Mouse (Mus musculus): Measurements from ENCODE around the gene Sp2.

DNA sequence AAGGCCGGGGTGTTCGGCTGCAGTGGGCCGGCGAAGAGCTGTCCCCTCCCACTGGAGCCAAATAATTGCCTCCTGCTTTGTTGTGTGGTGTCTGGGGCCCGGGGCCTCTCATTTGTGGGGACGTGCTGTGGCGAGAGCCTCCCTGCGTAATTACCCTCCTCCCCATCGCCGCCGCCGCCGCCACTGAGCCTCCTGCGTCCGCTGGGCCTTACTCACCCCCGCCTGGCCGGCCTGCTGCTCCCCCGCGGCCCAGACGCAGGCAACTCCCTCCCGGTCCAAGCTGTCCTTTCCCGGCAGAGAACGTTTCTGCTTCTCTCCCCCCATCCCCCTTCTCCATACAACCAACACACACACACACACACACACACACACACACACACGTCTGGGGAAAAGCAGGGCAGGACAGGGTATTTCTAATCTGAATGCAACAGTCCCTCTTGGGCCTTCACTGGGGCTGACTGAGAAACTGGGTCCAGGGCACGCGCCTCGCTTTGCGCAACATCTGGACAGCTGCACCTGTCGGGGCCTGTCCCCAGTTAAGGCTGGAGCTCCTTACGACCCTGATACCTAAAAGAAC, 14.7 kb upstream of the Sp2 start:
- TF ChIP-seq CTCF (IDR thresholded peaks at IDR 0.05; ENCODE audit: low read depth) (no peak), EP300 (IDR thresholded peaks at IDR 0.05; ENCODE audit: low read depth) (no peak)
